Mouse (Mus musculus): Measurements from ENCODE around the gene Dynlrb1. TPM values are rescaled to one million over a fixed set of nuclear protein-coding genes. Genes with fewer than 3 reads are reported as not detected.

The Dynlrb1 gene
- polyA plus RNA-seq, 2 experiments, result 501 to 534 TPM

DNA sequence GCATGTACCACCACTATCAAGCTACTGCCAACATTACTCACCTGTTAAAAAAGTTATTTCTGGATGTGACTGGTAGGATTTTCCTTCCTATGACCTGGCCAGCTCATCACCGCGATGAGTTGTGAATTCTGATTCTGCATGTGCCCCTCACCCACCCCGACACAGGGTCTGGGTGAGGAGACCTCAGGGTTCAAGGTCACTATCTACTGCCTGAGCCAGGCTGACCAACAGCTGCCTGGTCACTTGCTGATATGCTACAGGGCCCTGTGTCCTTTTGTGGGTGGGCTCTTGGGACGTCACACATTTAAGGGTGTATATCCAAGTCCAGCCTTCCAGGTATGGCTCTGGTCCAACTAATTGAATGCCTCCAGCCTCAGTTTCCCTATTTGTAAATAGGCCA, 42.8 kb downstream of the Dynlrb1 start:
- 94% methylated on average over 4 of the region's 4 CpGs for whole genome bisulfite sequencing
- TF ChIP-seq POLR2A (IDR thresholded peaks at IDR 0.05; ENCODE audit: borderline replicate concordance, extremely low read depth, insufficient read depth, insufficient read length), result no peak
- peaks cover 10% of the 10 kb centered on the region for H3K4me1 ChIP-seq (ENCODE audit: control insufficient read depth, insufficient read depth, low read length)
- ATAC-seq (ENCODE audit: low FRiP score, low read depth), result no peak
- H3K27me3 ChIP-seq (ENCODE audit: control insufficient read depth, insufficient read depth, low read length), result no peaks in the 10 kb centered on the region
- H3K4me2 ChIP-seq (replicated peaks; ENCODE audit: low read depth, low read length, severe bottlenecking), result no peak overlapping the region
- H3K9me3 ChIP-seq (ENCODE audit: control insufficient read depth, low read length), result no peaks in the 10 kb centered on the region
- no peak for DNase-seq (ENCODE audit: low spot score)
- peaks cover 20% of the 10 kb centered on the region for H3K36me3 ChIP-seq (ENCODE audit: control insufficient read depth, insufficient read depth, low read length)
- H3K27ac ChIP-seq (replicated peaks; ENCODE audit: low read depth, low read length), result no peak overlapping the region
- H3K9ac ChIP-seq (ENCODE audit: low read depth, low read length, severe bottlenecking), result no peak overlapping the region
- no peak overlapping the region for H3K4me3 ChIP-seq (replicated peaks; ENCODE audit: low read length)

- WGBS, result 63% methylated on average over 2 of the region's 2 CpGs
- no peak overlapping the region for H3K4me2 ChIP-seq (replicated peaks; ENCODE audit: low read depth, low read length, severe bottlenecking)
- H3K36me3 ChIP-seq (ENCODE audit: control insufficient read depth, insufficient read depth, low read length), result peaks cover 20% of the 10 kb centered on the region
Observed at GRCm38 (mm10) chr2:155280116-155280515, 43.8 kb downstream of the Dynlrb1 start.

GRCm38 (mm10) chr2:155283793-155284192, 47.5 kb downstream of the Dynlrb1 start:
- no peak for TF ChIP-seq POLR2A (IDR thresholded peaks at IDR 0.05; ENCODE audit: borderline replicate concordance, extremely low read depth, insufficient read depth, insufficient read length)
- ATAC-seq (ENCODE audit: low FRiP score, low read depth) (no peak), DNase-seq (ENCODE audit: low spot score) (no peak)
- no peaks in the 10 kb centered on the region for H3K9me3 ChIP-seq (ENCODE audit: control insufficient read depth, low read length)
- H3K27ac ChIP-seq (replicated peaks; ENCODE audit: low read depth, low read length), result no peak overlapping the region
- H3K4me2 ChIP-seq (replicated peaks; ENCODE audit: low read depth, low read length, severe bottlenecking), result no peak overlapping the region
- no peaks in the 10 kb centered on the region for H3K4me1 ChIP-seq (ENCODE audit: control insufficient read depth, insufficient read depth, low read length)
- H3K27me3 ChIP-seq (ENCODE audit: control insufficient read depth, insufficient read depth, low read length), result no peaks in the 10 kb centered on the region
- H3K36me3 ChIP-seq (ENCODE audit: control insufficient read depth, insufficient read depth, low read length), result peaks cover 16% of the 10 kb centered on the region
- no peak overlapping the region for H3K4me3 ChIP-seq (replicated peaks; ENCODE audit: low read length)
- 87% methylated on average over 4 of the region's 4 CpGs for WGBS
- H3K9ac ChIP-seq (ENCODE audit: low read depth, low read length, severe bottlenecking), result no peak overlapping the region

More at GRCm38 (mm10) chr2:155280116-155280515, 43.8 kb downstream of the Dynlrb1 start:
- Histone ChIP-seq H3K4me1 (ENCODE audit: control insufficient read depth, insufficient read depth, low read length) (peaks cover 10% of the 10 kb centered on the region), H3K9ac (ENCODE audit: low read depth, low read length, severe bottlenecking) (no peak overlapping the region), H3K9me3 (ENCODE audit: control insufficient read depth, low read length) (no peaks in the 10 kb centered on the region), H3K4me3 (replicated peaks; ENCODE audit: low read length) (no peak overlapping the region), H3K27me3 (ENCODE audit: control insufficient read depth, insufficient read depth, low read length) (no peaks in the 10 kb centered on the region), H3K27ac (replicated peaks; ENCODE audit: low read depth, low read length) (no peak overlapping the region)
- ATAC-seq (ENCODE audit: low FRiP score, low read depth) (no peak), DNase-seq (ENCODE audit: low spot score) (no peak)
- TF ChIP-seq POLR2A (IDR thresholded peaks at IDR 0.05; ENCODE audit: borderline replicate concordance, extremely low read depth, insufficient read depth, insufficient read length), result no peak

DNA sequence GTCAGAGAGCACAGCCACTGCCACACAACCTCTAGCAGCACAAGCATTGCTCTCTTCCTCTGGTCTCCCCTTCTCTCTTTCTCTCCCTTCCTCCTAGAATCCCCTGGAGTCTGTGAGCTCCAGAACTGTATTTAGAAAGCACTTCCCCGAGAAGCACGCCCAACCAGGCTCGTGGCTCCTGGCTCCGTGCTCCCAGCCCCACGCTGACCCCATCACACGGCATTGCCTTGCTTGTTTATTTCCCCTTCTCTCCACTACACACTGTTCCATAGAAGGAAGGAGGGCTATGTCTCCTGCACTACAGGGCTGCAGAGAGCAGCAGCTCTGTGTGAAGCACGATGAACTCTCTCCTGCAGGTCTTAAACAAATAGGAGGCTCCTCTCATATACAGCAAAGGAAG, 48.3 kb downstream of the Dynlrb1 start:
- Histone ChIP-seq H3K27ac (replicated peaks; ENCODE audit: low read depth, low read length) (no peak overlapping the region), H3K36me3 (ENCODE audit: control insufficient read depth, insufficient read depth, low read length) (peaks cover 12% of the 10 kb centered on the region), H3K9ac (ENCODE audit: low read depth, low read length, severe bottlenecking) (no peak overlapping the region), H3K4me1 (ENCODE audit: control insufficient read depth, insufficient read depth, low read length) (no peaks in the 10 kb centered on the region), H3K9me3 (ENCODE audit: control insufficient read depth, low read length) (no peaks in the 10 kb centered on the region), H3K4me3 (replicated peaks; ENCODE audit: low read length) (no peak overlapping the region), H3K4me2 (replicated peaks; ENCODE audit: low read depth, low read length, severe bottlenecking) (no peak overlapping the region), H3K27me3 (ENCODE audit: control insufficient read depth, insufficient read depth, low read length) (no peaks in the 10 kb centered on the region)
- no peak for DNase-seq (ENCODE audit: low spot score)
- TF ChIP-seq POLR2A (IDR thresholded peaks at IDR 0.05; ENCODE audit: borderline replicate concordance, extremely low read depth, insufficient read depth, insufficient read length), result no peak
- ATAC-seq (ENCODE audit: low FRiP score, low read depth), result no peak
- 84% methylated on average over 7 of the region's 7 CpGs for WGBS

DNA sequence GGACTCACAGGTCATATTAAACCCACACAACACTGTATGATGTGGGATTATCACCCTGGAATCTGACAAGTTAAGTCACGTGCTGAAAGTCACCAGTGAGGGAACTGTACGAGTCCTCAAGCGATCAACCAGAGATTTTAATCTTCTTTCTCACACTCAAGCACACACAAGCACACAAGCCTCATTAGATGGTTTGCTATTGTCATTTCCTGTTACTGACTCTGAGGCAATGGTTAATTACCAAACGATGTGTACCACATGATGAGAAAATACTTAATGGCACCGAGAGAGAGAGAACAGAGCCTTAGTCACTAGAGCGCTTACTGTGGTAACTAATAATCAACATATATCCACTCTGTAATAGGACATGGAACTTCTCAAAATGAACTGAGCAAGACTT, 49.4 kb downstream of the Dynlrb1 start:
- no peak for TF ChIP-seq POLR2A (IDR thresholded peaks at IDR 0.05; ENCODE audit: borderline replicate concordance, extremely low read depth, insufficient read depth, insufficient read length)
- Histone ChIP-seq H3K4me2 (replicated peaks; ENCODE audit: low read depth, low read length, severe bottlenecking) (no peak overlapping the region), H3K27me3 (ENCODE audit: control insufficient read depth, insufficient read depth, low read length) (no peaks in the 10 kb centered on the region), H3K9me3 (ENCODE audit: control insufficient read depth, low read length) (no peaks in the 10 kb centered on the region), H3K9ac (ENCODE audit: low read depth, low read length, severe bottlenecking) (no peak overlapping the region), H3K36me3 (ENCODE audit: control insufficient read depth, insufficient read depth, low read length) (peaks cover 16% of the 10 kb centered on the region), H3K4me1 (ENCODE audit: control insufficient read depth, insufficient read depth, low read length) (no peaks in the 10 kb centered on the region), H3K27ac (replicated peaks; ENCODE audit: low read depth, low read length) (no peak overlapping the region), H3K4me3 (replicated peaks; ENCODE audit: low read length) (no peak overlapping the region)
- 80% methylated on average over 6 of the region's 6 CpGs for WGBS
- no peak for DNase-seq (ENCODE audit: low spot score)
- ATAC-seq (ENCODE audit: low FRiP score, low read depth), result no peak
